Comparison of ENCODE assay signal across 15 mouse cellular contexts in genomic region chr15:101182676-101183075, GRCm38 (mm10). TPM values are rescaled to one million over a fixed set of nuclear protein-coding genes. Genes with fewer than 3 reads are reported as not detected.
A peak's percentile ranks its signal among the peaks of the same experiment; 100 is the strongest.
DNase-seq lines count a peak whose midpoint lies in the region; ATAC-seq lines count a peak whose summit lies in the region.
"Had no signal": no experiment of that assay in that cellular context is flagged by ENCODE, and none has a peak within 500 bp of the region (broad histone marks: within the 10 kb centered on the region; RNA-seq: fewer than 3 reads in every experiment).

No protein-coding gene starts in this region.

- DNase-seq in kidney, postnatal 4 days = no peak
- DNase-seq in R1 (ENCODE audit: low read depth, low spot score) = peak; percentile 79
- no peak for DNase-seq in right cerebral cortex, postnatal 10 days (ENCODE audit: low spot score in 2 of 2)
- no peak for DNase-seq in adrenal gland, adult 18-20 months (ENCODE audit: low spot score in 2 of 2)
- DNase-seq: adrenal gland, postnatal 10 days; kidney, postnatal 14 days; lung, postnatal 4 days; right cerebral cortex, postnatal 25 days had no signal

- no peak overlapping the region for H3K4me3 ChIP-seq in kidney, embryonic 15.5 days (replicated peaks)
- H3K4me3 ChIP-seq in embryonic facial prominence, embryonic 15.5 days (replicated peaks) = no peak overlapping the region
- no peak overlapping the region for H3K4me3 ChIP-seq in limb, embryonic 15.5 days
- no peak overlapping the region for H3K4me3 ChIP-seq in forebrain, embryonic 16.5 days (replicated peaks; ENCODE audit: low read length)
- H3K4me3 ChIP-seq: erythroblast, embryonic 14.5 days; heart, embryonic 10.5 days; midbrain, embryonic 15.5 days had no signal

- peaks cover 4% of the 10 kb centered on the region; the same call in 1 of the 2 replicates for H3K36me3 ChIP-seq in kidney, embryonic 15.5 days
- H3K36me3 ChIP-seq in embryonic facial prominence, embryonic 15.5 days = 0 out of 2 replicates have a peak, but pooled peaks cover 11% of the 10 kb centered on the region
- no peaks in the 10 kb centered on the region; the same call in 1 of the 2 replicates for H3K36me3 ChIP-seq in limb, embryonic 15.5 days
- H3K36me3 ChIP-seq in forebrain, embryonic 16.5 days (ENCODE audit: control insufficient read depth, insufficient read depth) = no peaks in the 10 kb centered on the region
- H3K36me3 ChIP-seq: midbrain, embryonic 15.5 days had no signal

- ATAC-seq in kidney, embryonic 15.5 days (replicated peaks; ENCODE audit: low FRiP score) = no peak
- no peak for ATAC-seq in embryonic facial prominence, embryonic 15.5 days (ENCODE audit: insufficient number of reproducible peaks, low FRiP score, low TSS enrichment, low read depth)
- ATAC-seq in limb, embryonic 15.5 days (ENCODE audit: insufficient number of reproducible peaks, low FRiP score, low TSS enrichment, low read depth) = 0 out of 2 replicates have a peak, but pooled peaks have one; percentile 33
- no peak for ATAC-seq in forebrain, embryonic 16.5 days
- ATAC-seq: midbrain, embryonic 15.5 days had no signal

- H3K27ac ChIP-seq in kidney, embryonic 15.5 days = peak overlapping the region; percentile 73
- peak overlapping the region; percentile 75 for H3K27ac ChIP-seq in embryonic facial prominence, embryonic 15.5 days (replicated peaks)
- peak overlapping the region; percentile 74 for H3K27ac ChIP-seq in limb, embryonic 15.5 days
- H3K27ac ChIP-seq in forebrain, embryonic 16.5 days (ENCODE audit: low read length) = no peak overlapping the region
- H3K27ac ChIP-seq: heart, embryonic 10.5 days; midbrain, embryonic 15.5 days had no signal

- H3K9me3 ChIP-seq in kidney, embryonic 15.5 days (replicated peaks) = no peaks in the 10 kb centered on the region
- no peaks in the 10 kb centered on the region for H3K9me3 ChIP-seq in embryonic facial prominence, embryonic 15.5 days (replicated peaks)
- no peaks in the 10 kb centered on the region for H3K9me3 ChIP-seq in limb, embryonic 15.5 days
- no peaks in the 10 kb centered on the region for H3K9me3 ChIP-seq in forebrain, embryonic 16.5 days (ENCODE audit: control insufficient read depth, low read length)
- H3K9me3 ChIP-seq: heart, embryonic 10.5 days; midbrain, embryonic 15.5 days had no signal

- peaks cover 56% of the 10 kb centered on the region for H3K4me1 ChIP-seq in kidney, embryonic 15.5 days
- H3K4me1 ChIP-seq in embryonic facial prominence, embryonic 15.5 days = peaks cover 47% of the 10 kb centered on the region
- peaks cover 47% of the 10 kb centered on the region for H3K4me1 ChIP-seq in limb, embryonic 15.5 days
- peaks cover 19% of the 10 kb centered on the region for H3K4me1 ChIP-seq in forebrain, embryonic 16.5 days (replicated peaks; ENCODE audit: control insufficient read depth, insufficient read depth, low read length)

- no peak overlapping the region for H3K4me2 ChIP-seq in kidney, embryonic 15.5 days
- H3K4me2 ChIP-seq in embryonic facial prominence, embryonic 15.5 days (replicated peaks) = no peak overlapping the region
- H3K4me2 ChIP-seq in limb, embryonic 15.5 days = no peak overlapping the region
- H3K4me2 ChIP-seq in forebrain, embryonic 16.5 days (ENCODE audit: low read length) = no peak overlapping the region
- H3K4me2 ChIP-seq: midbrain, embryonic 15.5 days had no signal

- 34% methylated on average over 5 of the region's 5 CpGs for WGBS in kidney, embryonic 15.5 days
- WGBS in embryonic facial prominence, embryonic 15.5 days = 60% methylated on average over 5 of the region's 5 CpGs
- 20% methylated on average over 5 of the region's 5 CpGs for WGBS in limb, embryonic 15.5 days
- 33% methylated on average over 5 of the region's 5 CpGs for WGBS in forebrain, embryonic 16.5 days

- no peaks in the 10 kb centered on the region for H3K27me3 ChIP-seq in kidney, embryonic 15.5 days
- no peaks in the 10 kb centered on the region for H3K27me3 ChIP-seq in embryonic facial prominence, embryonic 15.5 days
- H3K27me3 ChIP-seq in limb, embryonic 15.5 days = no peaks in the 10 kb centered on the region
- no peaks in the 10 kb centered on the region for H3K27me3 ChIP-seq in forebrain, embryonic 16.5 days (replicated peaks; ENCODE audit: control insufficient read depth, insufficient read depth, low read length)
- H3K27me3 ChIP-seq: midbrain, embryonic 15.5 days had no signal

- H3K9ac ChIP-seq in kidney, embryonic 15.5 days = no peak overlapping the region
- H3K9ac ChIP-seq in embryonic facial prominence, embryonic 15.5 days = no peak overlapping the region
- no peak overlapping the region for H3K9ac ChIP-seq in limb, embryonic 15.5 days
- H3K9ac ChIP-seq in forebrain, embryonic 16.5 days (replicated peaks; ENCODE audit: low read depth, low read length) = no peak overlapping the region
- H3K9ac ChIP-seq: midbrain, embryonic 15.5 days had no signal

RNA-seq across cellular contexts. Expression of gene Acvr1b, which starts 8.8 kb away (rescaled TPM):
- polyA plus RNA-seq in kidney, embryonic 15.5 days (2015; fragmentation: Nextera tagmentation; extraction: Ambion mirVana) = 6.2 and 6.4 TPM in 2 replicates
- polyA plus RNA-seq in embryonic facial prominence, embryonic 15.5 days (2015; fragmentation: Nextera tagmentation; extraction: Ambion mirVana) = 10.5 and 11.4 TPM in 2 replicates
- polyA plus RNA-seq in limb, embryonic 15.5 days (2015; fragmentation: Nextera tagmentation; extraction: Ambion mirVana) = 8.4 and 10.9 TPM in 2 replicates
- 26.0 and 27.4 TPM in 2 replicates for polyA plus RNA-seq in forebrain, embryonic 16.5 days (2015; fragmentation: Nextera tagmentation; extraction: Ambion mirVana)
- total RNA-seq in adrenal gland, adult 18-20 months (2021) = 1 to 10 TPM; 5.8 to 5.9 TPM

RNA-seq across cellular contexts. Expression of gene Grasp, which starts 41.3 kb away (rescaled TPM):
- polyA plus RNA-seq in kidney, embryonic 15.5 days (2015; fragmentation: Nextera tagmentation; extraction: Ambion mirVana) = 4.7 TPM in 2 replicates
- 11.4 and 15.1 TPM in 2 replicates for polyA plus RNA-seq in embryonic facial prominence, embryonic 15.5 days (2015; fragmentation: Nextera tagmentation; extraction: Ambion mirVana)
- polyA plus RNA-seq in limb, embryonic 15.5 days (2015; fragmentation: Nextera tagmentation; extraction: Ambion mirVana) = 5.3 and 7.2 TPM in 2 replicates
- polyA plus RNA-seq in forebrain, embryonic 16.5 days (2015; fragmentation: Nextera tagmentation; extraction: Ambion mirVana) = 1.3 and 1.8 TPM in 2 replicates
- total RNA-seq in adrenal gland, adult 18-20 months (2021) = 10 to 100 TPM; 16.3 to 19.8 TPM

RNA-seq across cellular contexts. Expression of gene Acvrl1, which starts 54.4 kb away (rescaled TPM):
- 17.2 and 18.4 TPM in 2 replicates for polyA plus RNA-seq in kidney, embryonic 15.5 days (2015; fragmentation: Nextera tagmentation; extraction: Ambion mirVana)
- polyA plus RNA-seq in embryonic facial prominence, embryonic 15.5 days (2015; fragmentation: Nextera tagmentation; extraction: Ambion mirVana) = 17.5 and 19.6 TPM in 2 replicates
- 16.3 and 17.7 TPM in 2 replicates for polyA plus RNA-seq in limb, embryonic 15.5 days (2015; fragmentation: Nextera tagmentation; extraction: Ambion mirVana)
- 8.0 and 8.4 TPM in 2 replicates for polyA plus RNA-seq in forebrain, embryonic 16.5 days (2015; fragmentation: Nextera tagmentation; extraction: Ambion mirVana)
- 10 to 100 TPM; 19.1 to 26.1 TPM for total RNA-seq in adrenal gland, adult 18-20 months (2021)
- polyA plus RNA-seq: erythroblast, embryonic 14.5 days had no signal
